Mouse (Mus musculus) leukemia stem cell, adult 10-12 weeks (primary cell): ENCODE results near the gene Xlr. TPM values are rescaled to one million over a fixed set of nuclear protein-coding genes. Genes with fewer than 3 reads are reported as not detected.

Experiments used
- polyA plus RNA-seq: library from polyadenylated mRNA; stranded (reverse); fragments of >175 nt; gene quantifications from 2 replicates; pipeline ENCODE4 v1.2.3, GENCODE M21; 2012; ENCODE audit warnings: low replicate concordance

Gene Xlr
- polyA plus RNA-seq = not detected in 2 replicates

DNA sequence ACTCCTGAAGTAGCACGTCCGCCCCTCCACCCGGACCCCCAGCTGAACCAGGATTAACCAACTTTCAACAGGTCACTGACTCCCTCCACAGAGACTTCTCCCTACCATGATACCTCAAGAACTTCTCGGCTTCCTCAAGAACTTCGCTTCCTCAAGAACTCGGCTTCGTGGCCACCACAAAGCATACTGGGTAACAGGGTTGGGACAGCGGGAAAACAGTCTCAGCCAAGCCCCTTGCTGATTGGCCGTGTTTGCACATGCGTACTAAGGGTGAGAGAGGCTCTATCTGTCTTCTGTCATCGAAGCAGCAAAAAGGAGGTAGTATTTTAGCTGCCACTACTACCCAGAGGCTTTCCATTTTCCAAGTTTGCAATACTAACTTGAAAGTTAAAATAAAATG lies at the start of gene Xlr:
Gene Xlr (minus strand): TSS at position 188 of the 400 bp plus-strand sequence.

DNA sequence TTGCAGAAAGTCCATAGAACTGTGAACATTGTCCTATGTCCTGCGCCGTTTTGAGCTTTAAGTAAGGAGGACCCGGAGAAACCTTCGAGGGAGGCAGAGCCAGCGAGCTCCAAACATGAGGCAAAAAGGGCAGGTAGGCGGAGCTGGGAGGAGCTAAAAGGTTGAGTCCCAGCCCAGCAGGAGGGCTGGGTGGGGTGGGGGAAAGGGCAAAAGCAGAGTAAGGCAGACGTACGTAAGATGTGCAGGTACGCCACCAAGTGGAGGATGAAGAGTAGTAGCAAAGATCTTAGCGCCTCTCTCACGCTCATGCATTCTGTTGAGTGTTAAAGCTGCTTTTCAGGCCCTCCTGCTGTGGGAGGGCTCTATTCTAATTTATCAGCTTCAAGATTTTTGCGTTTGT lies 21.2 kb downstream of the Xlr start, which contains the start of gene Zfp36l3:
Gene Zfp36l3 (minus strand): TSS at position 119 of the 400 bp plus-strand sequence.

DNA sequence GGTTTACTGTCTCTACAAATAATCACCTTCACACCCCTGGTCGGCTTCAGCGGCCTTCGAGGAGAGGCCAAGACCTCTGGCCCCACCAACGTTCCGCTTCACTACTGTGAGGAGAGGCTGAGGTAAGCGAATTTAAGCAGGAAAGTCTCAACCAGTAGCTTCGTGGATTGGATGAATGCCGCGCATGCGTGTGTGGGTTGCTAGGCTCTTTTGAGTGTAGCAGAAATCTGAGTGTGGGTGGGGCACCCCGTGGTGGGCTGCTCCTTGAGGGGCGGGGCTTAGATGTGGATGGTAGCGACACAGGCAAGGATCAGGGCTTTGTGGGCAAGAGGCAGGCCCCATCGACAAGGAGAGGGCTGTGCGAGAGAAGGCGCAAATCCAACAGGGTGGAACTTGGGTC lies 39.8 kb downstream of the Xlr start, which contains the start of gene 1700013H16Rik:
Gene 1700013H16Rik (minus strand): TSS at position 96 of the 400 bp plus-strand sequence.

Other genes with a start within 250 kb of the Xlr start
- gene Rtl8c, start 189.7 kb downstream of the Xlr start, polyA plus RNA-seq = not detected in 2 replicates
- not detected in 2 replicates for gene Gm14597, start 188.7 kb downstream of the Xlr start, polyA plus RNA-seq
- 1.3 and 10.6 TPM in 2 replicates for gene Rtl8a, start 154.0 kb downstream of the Xlr start, polyA plus RNA-seq
- gene Rtl8b, start 127.3 kb downstream of the Xlr start, polyA plus RNA-seq = 8.5 and 19.0 TPM in 2 replicates
- gene 4930502E18Rik, start 72.9 kb downstream of the Xlr start, polyA plus RNA-seq = not detected in 2 replicates
- gene 1700013H16Rik, start 39.9 kb downstream of the Xlr start, polyA plus RNA-seq = not detected in 2 replicates
- gene Zfp36l3, start 21.3 kb downstream of the Xlr start, polyA plus RNA-seq = 0.11 TPM in 1 of 2 replicates, not detected in the other